Mouse (Mus musculus) lung, embryonic 16.5 days (tissue): ENCODE results near the gene B4galt5. TPM values are rescaled to one million over a fixed set of nuclear protein-coding genes. Genes with fewer than 3 reads are reported as not detected.
A peak's percentile ranks its signal among the peaks of the same experiment; 100 is the strongest.

Source experiments
- ATAC-seq: fragments of 200-750 bp; cut with Nextera tagmentation; 2 replicates; pipeline ENCODE4 v1.8.0; 2017; ENCODE audit warnings: low read depth, mild to moderate bottlenecking, moderate library complexity
- H3K27ac ChIP-seq: fragments of 300-500 bp; sonication (generic); 2 replicates; pipeline ENCODE4 v1.5.1; 2014; ENCODE audit warnings: mild to moderate bottlenecking, control low read depth, low read length
- H3K27me3 ChIP-seq: fragments of 300-500 bp; sonication (generic); 2 replicates; pipeline ENCODE4 v1.6.1; 2014; ENCODE audit warnings: low read depth, low read length, mixed read lengths; ENCODE audit not compliant: control insufficient read depth, insufficient read depth
- H3K36me3 ChIP-seq: fragments of 300-500 bp; sonication (generic); 2 replicates; pipeline ENCODE4 v1.6.1; 2014; ENCODE audit warnings: low read length; ENCODE audit not compliant: control insufficient read depth, insufficient read depth
- H3K4me1 ChIP-seq: fragments of 300-500 bp; sonication (generic); replicated peaks from 2 replicates; pipeline ENCODE4 v1.6.1; 2014; ENCODE audit warnings: low read length, mixed read lengths; ENCODE audit not compliant: control insufficient read depth, insufficient read depth
- H3K4me2 ChIP-seq: fragments of 300-500 bp; sonication (generic); 2 replicates; pipeline ENCODE4 v1.6.1; 2014; ENCODE audit warnings: low read depth, low read length, control low read depth
- H3K4me3 ChIP-seq: fragments of 300-500 bp; sonication (generic); 2 replicates; pipeline ENCODE4 v1.5.1; 2014; ENCODE audit warnings: mild to moderate bottlenecking, low read length, control low read depth
- H3K9ac ChIP-seq: fragments of 300-500 bp; sonication (generic); 2 replicates; pipeline ENCODE4 v1.6.1; 2014; ENCODE audit warnings: low read length, control low read depth
- H3K9me3 ChIP-seq: fragments of 300-500 bp; sonication (generic); 2 replicates; pipeline ENCODE4 v1.6.1; 2016; ENCODE audit warnings: low read length; ENCODE audit not compliant: control insufficient read depth
- WGBS: fragments of 180-500 bp; shearing (Covaris S2); extraction: QIAGEN DNeasy Blood & Tissue Kit; methylation state at CpG from one replicate; pipeline ENCODE4 v1.1.7; 2014; 5-methylcytosine and 5-hydroxymethylcytosine counted together
- polyA plus RNA-seq: library from polyadenylated mRNA; unstranded; fragments of >200 nt; fragmentation: Nextera tagmentation; extraction: Ambion mirVana; gene quantifications from 2 replicates; pipeline ENCODE4 v1.2.1, GENCODE M21; 2015

B4galt5 gene
- polyA plus RNA-seq, 1 experiment from 2014 or later: 7.3 TPM

DNA sequence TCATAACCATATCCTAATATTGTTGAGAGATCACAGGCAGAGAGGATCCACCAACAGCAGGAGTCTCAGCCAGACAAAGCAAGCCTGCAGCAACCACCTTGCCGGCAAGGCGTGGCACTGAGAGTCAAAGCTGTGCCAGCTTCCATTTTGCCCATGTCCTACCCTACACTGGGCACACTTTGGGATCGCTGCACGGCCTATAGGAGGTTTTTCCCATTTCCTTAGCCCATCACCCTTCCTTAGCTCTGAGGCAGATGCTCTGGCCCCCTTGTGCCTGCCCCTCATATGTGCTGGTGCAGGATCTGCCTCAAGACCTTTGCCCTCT lies 68.0 kb downstream of the B4galt5 start:
- no peak for ATAC-seq
- Histone ChIP-seq H3K27me3 (no peaks in the 10 kb centered on the region), H3K4me3 (no peak overlapping the region), H3K27ac (no peak overlapping the region), H3K9ac (no peak overlapping the region), H3K4me2 (no peak overlapping the region), H3K4me1 (no peaks in the 10 kb centered on the region), H3K36me3 (no peaks in the 10 kb centered on the region), H3K9me3 (no peaks in the 10 kb centered on the region)
- WGBS: 85% methylated on average over 4 of the region's 4 CpGs

GRCm38 (mm10) chr2:167280090-167280985 lies 68.6 kb downstream of the B4galt5 start:
- no peak overlapping the region for H3K9ac ChIP-seq
- no peaks in the 10 kb centered on the region for H3K36me3 ChIP-seq
- ATAC-seq: peak; percentile 67; the same call in 1 of the 2 replicates
- H3K9me3 ChIP-seq: no peaks in the 10 kb centered on the region
- no peaks in the 10 kb centered on the region for H3K4me1 ChIP-seq
- H3K4me3 ChIP-seq: no peak overlapping the region
- no peak overlapping the region for H3K4me2 ChIP-seq
- H3K27me3 ChIP-seq: no peaks in the 10 kb centered on the region
- no peak overlapping the region for H3K27ac ChIP-seq
- 44% methylated on average over 26 of the region's 26 CpGs for WGBS

GRCm38 (mm10) chr2:167278751-167279526 lies 70.0 kb downstream of the B4galt5 start:
- no peaks in the 10 kb centered on the region for H3K4me1 ChIP-seq
- H3K4me2 ChIP-seq: no peak overlapping the region
- H3K36me3 ChIP-seq: no peaks in the 10 kb centered on the region
- peak; percentile 48 for ATAC-seq
- no peak overlapping the region for H3K27ac ChIP-seq
- no peaks in the 10 kb centered on the region for H3K9me3 ChIP-seq
- no peaks in the 10 kb centered on the region for H3K27me3 ChIP-seq
- WGBS: 49% methylated on average over 17 of the region's 17 CpGs
- no peak overlapping the region for H3K4me3 ChIP-seq
- no peak overlapping the region for H3K9ac ChIP-seq

DNA sequence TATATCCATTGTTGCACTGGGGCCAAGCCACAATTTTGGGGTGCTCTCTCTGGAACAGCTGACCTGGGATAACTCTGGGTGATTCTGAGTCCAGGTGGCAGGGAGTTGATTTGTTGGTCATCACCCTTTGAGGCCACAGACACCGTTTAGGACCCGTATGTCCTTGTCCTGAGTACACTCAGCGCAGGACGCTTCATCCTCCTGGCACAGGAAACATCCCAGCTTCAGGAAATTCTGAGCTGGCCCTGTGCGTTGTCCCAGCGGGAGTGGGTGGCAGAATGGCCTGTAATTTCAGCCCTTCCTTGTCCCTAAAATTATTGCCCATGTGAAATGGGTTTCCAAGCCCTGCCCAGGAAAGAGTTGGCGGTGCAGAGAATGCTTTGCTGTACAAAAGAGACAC lies 71.0 kb downstream of the B4galt5 start:
- Histone ChIP-seq H3K4me1 (no peaks in the 10 kb centered on the region), H3K4me2 (no peak overlapping the region), H3K27ac (no peak overlapping the region), H3K27me3 (no peaks in the 10 kb centered on the region), H3K9ac (no peak overlapping the region), H3K36me3 (no peaks in the 10 kb centered on the region), H3K9me3 (no peaks in the 10 kb centered on the region), H3K4me3 (no peak overlapping the region)
- ATAC-seq: no peak
- WGBS: 73% methylated on average over 7 of the region's 7 CpGs

GRCm38 (mm10) chr2:167277026-167277425 lies 72.0 kb downstream of the B4galt5 start:
- Histone ChIP-seq H3K4me3 (no peak overlapping the region), H3K27me3 (no peaks in the 10 kb centered on the region), H3K4me2 (no peak overlapping the region), H3K36me3 (no peaks in the 10 kb centered on the region), H3K4me1 (no peaks in the 10 kb centered on the region), H3K9ac (no peak overlapping the region), H3K9me3 (no peaks in the 10 kb centered on the region), H3K27ac (no peak overlapping the region)
- ATAC-seq: no peak
- 66% methylated on average over 13 of the region's 13 CpGs for WGBS

GRCm38 (mm10) chr2:167275856-167276255 lies 73.1 kb downstream of the B4galt5 start:
- H3K9ac ChIP-seq: no peak overlapping the region
- H3K27me3 ChIP-seq: no peaks in the 10 kb centered on the region
- H3K4me3 ChIP-seq: no peak overlapping the region
- no peaks in the 10 kb centered on the region for H3K4me1 ChIP-seq
- ATAC-seq: no peak
- H3K4me2 ChIP-seq: no peak overlapping the region
- H3K36me3 ChIP-seq: no peaks in the 10 kb centered on the region
- no peak overlapping the region for H3K27ac ChIP-seq
- WGBS: 84% methylated on average over 10 of the region's 10 CpGs
- H3K9me3 ChIP-seq: no peaks in the 10 kb centered on the region

GRCm38 (mm10) chr2:167274713-167275465 lies 74.1 kb downstream of the B4galt5 start:
- 57% methylated on average over 10 of the region's 10 CpGs for WGBS
- ATAC-seq: no peak
- no peaks in the 10 kb centered on the region for H3K27me3 ChIP-seq

DNA sequence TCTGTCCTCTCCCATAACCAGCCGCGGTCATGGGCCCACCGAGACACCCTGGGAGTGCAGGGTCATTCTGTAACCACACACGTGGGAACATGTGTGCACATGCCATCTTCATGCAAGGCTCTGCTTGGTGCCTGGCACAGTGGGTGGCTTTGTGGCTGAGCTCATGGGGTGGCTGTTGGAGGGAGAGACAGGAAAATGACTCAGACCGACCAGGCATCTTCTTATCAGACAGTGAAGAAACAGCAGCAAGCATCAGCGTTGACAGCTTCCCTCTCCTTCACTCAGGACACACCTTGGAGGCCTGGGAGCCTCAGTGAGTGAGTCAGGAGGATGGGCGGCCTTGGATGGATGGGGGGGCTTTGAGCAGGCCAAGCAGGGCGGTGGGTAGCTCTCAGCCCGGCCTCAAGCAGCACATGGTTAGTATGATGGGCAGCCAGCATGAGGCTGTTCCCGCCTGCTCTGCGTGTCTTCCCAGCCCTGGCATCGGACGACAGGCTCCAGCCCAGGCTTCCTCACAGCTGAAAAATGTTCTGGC lies 75.7 kb downstream of the B4galt5 start:
- WGBS: 64% methylated on average over 13 of the region's 13 CpGs
- Histone ChIP-seq H3K4me1 (no peaks in the 10 kb centered on the region), H3K4me2 (no peak overlapping the region), H3K9ac (no peak overlapping the region), H3K36me3 (no peaks in the 10 kb centered on the region), H3K9me3 (no peaks in the 10 kb centered on the region), H3K27ac (no peak overlapping the region), H3K27me3 (no peaks in the 10 kb centered on the region), H3K4me3 (no peak overlapping the region)
- no peak for ATAC-seq

More at GRCm38 (mm10) chr2:167274713-167275465, 74.1 kb downstream of the B4galt5 start:
- Histone ChIP-seq H3K9ac (no peak overlapping the region), H3K36me3 (no peaks in the 10 kb centered on the region), H3K4me3 (no peak overlapping the region), H3K4me2 (no peak overlapping the region), H3K9me3 (no peaks in the 10 kb centered on the region), H3K4me1 (no peaks in the 10 kb centered on the region), H3K27ac (no peak overlapping the region)

- H3K9ac ChIP-seq: no peak overlapping the region
These were observed 76.3 kb downstream of the B4galt5 start for GRCm38 (mm10) chr2:167272706-167273105.

More at GRCm38 (mm10) chr2:167272706-167273105, 76.3 kb downstream of the B4galt5 start:
- H3K9me3 ChIP-seq: no peaks in the 10 kb centered on the region
- no peak overlapping the region for H3K4me3 ChIP-seq
- no peak overlapping the region for H3K4me2 ChIP-seq
- H3K4me1 ChIP-seq: no peaks in the 10 kb centered on the region
- ATAC-seq: no peak
- 92% methylated on average over 3 of the region's 3 CpGs for WGBS
- H3K27ac ChIP-seq: no peak overlapping the region
- no peaks in the 10 kb centered on the region for H3K36me3 ChIP-seq
- H3K27me3 ChIP-seq: no peaks in the 10 kb centered on the region
